Mouse (Mus musculus): ENCODE results near the gene Tmem167. TPM values are rescaled to one million over a fixed set of nuclear protein-coding genes. Genes with fewer than 3 reads are reported as not detected.

Gene Tmem167
- polyA plus RNA-seq, 1 experiment from 2014 or later, result 56.3 TPM

DNA sequence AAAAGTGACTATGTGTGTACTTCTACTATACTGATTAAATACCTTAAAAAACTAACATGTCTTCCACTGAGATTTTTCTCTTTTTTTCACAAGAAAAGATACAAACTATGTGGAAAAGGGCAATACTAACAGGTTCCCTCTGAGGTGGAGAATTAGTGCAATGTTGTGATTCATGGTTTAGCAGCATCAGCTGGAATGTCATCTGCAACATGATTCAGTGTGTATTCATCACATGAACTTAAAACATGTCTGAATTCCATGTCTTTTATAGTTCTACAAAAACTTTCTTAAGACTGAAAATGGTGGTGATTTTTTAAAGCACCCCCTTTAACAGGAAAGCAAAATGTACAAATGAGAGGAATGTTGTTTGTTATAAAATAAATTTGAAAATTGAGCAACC lies 63.0 kb downstream of the Tmem167 start:
- no peak for DNase-seq (ENCODE audit: low spot score)
- Histone ChIP-seq H3K36me3 (no peaks in the 10 kb centered on the region), H3K27ac (no peak overlapping the region)

DNA sequence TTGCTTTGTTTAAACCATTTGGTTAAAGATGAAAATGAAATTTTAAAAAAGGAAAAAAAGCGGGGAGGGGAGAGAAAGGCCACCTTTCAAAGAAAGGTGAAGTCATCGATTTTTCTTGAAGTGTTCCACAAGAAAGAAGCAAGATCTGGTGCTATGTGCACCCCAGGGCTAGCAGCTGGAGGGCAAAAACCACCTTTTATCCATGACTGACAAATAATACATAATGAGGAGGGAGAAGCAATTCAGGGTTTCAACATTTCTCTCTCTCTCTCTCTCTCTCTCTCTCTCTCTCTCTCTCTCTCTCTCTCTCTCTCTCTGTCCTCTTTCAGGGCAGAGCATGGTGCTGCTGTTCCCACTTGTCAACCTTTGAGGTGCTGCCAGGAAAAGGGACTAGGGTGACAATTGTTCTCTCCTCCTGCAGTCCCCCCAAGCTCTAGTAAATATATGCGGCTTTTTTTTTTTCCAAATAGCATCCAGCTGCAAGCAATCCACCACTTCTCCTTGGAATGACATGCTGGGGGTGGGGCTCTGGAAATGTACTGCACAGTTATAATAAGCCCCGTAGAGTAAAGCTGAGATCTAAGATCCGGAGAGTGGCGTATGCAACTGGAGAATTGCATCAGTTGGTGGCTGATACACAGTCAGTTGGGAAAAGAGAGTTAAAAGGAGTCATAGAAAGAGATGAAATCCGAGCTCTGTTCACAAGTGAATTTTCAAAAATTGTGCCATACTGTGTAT lies 63.8 kb downstream of the Tmem167 start:
- WGBS, result 67% methylated on average over 7 of the region's 7 CpGs
- DNase-seq (ENCODE audit: low spot score), result no peak
- no peak overlapping the region for H3K27ac ChIP-seq

More for the DNA sequence above, 63.0 kb downstream of the Tmem167 start:
- no peaks in the 10 kb centered on the region for H3K27me3 ChIP-seq (ENCODE audit: insufficient read depth, poor library complexity, severe bottlenecking)
- H3K9me3 ChIP-seq, result no peaks in the 10 kb centered on the region
- H3K4me3 ChIP-seq, result no peak overlapping the region
- H3K4me1 ChIP-seq, result no peaks in the 10 kb centered on the region

DNA sequence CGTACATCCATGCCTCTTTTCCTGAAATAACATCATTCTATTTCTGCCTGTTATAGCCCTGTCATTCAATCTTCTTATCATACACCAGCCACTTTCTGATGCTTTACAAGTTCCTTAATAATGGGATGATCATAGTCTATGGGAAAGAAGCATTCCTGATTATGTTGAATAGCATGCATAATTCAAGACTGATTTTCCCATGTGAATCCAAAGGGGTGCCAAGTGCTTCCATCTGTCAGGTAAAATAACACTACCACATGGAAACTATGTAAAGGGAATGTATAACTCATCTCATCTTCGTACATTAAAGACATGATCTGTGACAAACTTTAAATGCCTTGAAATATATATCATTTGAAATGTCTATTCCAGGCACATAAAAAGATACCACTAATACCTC lies 75.2 kb downstream of the Tmem167 start:
- H3K27ac ChIP-seq, result no peak overlapping the region
- 92% methylated on average over 2 of the region's 2 CpGs for WGBS
- no peak overlapping the region for H3K4me3 ChIP-seq
- no peak for DNase-seq (ENCODE audit: low spot score)
- no peaks in the 10 kb centered on the region for H3K27me3 ChIP-seq (ENCODE audit: insufficient read depth, poor library complexity, severe bottlenecking)
- no peaks in the 10 kb centered on the region for H3K36me3 ChIP-seq
- no peaks in the 10 kb centered on the region for H3K4me1 ChIP-seq
- no peaks in the 10 kb centered on the region for H3K9me3 ChIP-seq

More for the DNA sequence above, 63.8 kb downstream of the Tmem167 start:
- no peaks in the 10 kb centered on the region for H3K27me3 ChIP-seq (ENCODE audit: insufficient read depth, poor library complexity, severe bottlenecking)
- no peaks in the 10 kb centered on the region for H3K4me1 ChIP-seq
- H3K36me3 ChIP-seq, result no peaks in the 10 kb centered on the region
- no peak overlapping the region for H3K4me3 ChIP-seq
- no peaks in the 10 kb centered on the region for H3K9me3 ChIP-seq

DNA sequence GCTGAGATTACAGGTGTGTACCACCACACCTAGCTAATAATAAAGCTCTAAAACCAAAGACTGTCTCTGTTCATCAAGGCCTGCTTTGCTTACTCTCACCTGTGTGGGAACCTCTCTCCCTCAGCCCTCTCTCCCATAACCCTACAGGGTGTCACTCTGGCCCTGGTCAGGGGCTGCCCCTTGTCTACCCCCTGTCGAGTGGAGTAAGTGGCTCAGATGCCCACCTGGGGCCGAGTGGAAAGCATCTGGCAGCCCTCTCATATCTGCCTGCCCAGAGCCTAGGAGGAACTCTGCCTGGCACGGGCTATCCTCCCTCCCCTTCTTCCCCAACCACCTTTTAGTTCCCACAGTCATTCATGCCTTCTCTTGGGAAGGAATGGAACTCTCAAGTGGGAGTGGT lies 78.1 kb downstream of the Tmem167 start:
- DNase-seq (ENCODE audit: low spot score), result no peak
- no peak overlapping the region for H3K4me3 ChIP-seq
- no peaks in the 10 kb centered on the region for H3K4me1 ChIP-seq
- WGBS, result 43% methylated on average over 3 of the region's 3 CpGs
- no peaks in the 10 kb centered on the region for H3K36me3 ChIP-seq
- H3K27ac ChIP-seq, result no peak overlapping the region
- no peaks in the 10 kb centered on the region for H3K9me3 ChIP-seq
- H3K27me3 ChIP-seq (ENCODE audit: insufficient read depth, poor library complexity, severe bottlenecking), result no peaks in the 10 kb centered on the region

DNA sequence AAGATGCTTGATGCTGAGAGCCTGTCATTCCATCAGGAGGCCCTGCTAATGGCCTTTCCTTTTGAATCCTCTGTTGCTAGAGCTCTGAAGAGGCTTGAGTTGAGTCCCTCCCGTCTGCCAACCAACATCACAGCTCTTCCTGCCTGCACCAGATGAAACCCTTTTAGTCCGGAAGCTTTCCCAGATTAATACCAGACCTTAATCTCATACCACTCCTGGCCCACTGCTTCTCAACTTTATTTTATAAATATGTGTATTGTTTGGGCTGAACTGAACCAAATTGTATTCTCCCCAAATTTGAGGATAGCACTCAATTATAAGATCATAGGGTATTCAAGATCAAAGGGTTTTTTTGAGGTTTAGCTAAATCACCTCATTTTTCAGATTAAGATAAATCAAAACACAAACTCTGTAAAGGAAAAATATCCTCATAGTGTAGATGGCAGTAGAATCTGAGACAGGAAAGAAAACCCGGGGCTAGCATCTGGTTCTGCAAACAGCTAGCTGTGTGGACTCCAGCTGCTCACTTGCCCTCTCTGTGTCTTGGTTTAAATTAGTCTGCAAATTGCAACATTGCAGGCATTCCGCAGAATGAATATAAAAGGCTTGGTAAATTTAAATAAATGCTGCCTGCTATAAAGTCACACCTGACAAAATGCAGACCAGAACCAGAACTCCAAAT lies 81.3 kb downstream of the Tmem167 start:
- no peak for DNase-seq (ENCODE audit: low spot score)
- 36% methylated on average over 4 of the region's 4 CpGs for WGBS
- H3K36me3 ChIP-seq, result no peaks in the 10 kb centered on the region
- no peak overlapping the region for H3K27ac ChIP-seq
- H3K4me3 ChIP-seq, result no peak overlapping the region
- H3K4me1 ChIP-seq, result no peaks in the 10 kb centered on the region
- H3K9me3 ChIP-seq, result no peaks in the 10 kb centered on the region
- H3K27me3 ChIP-seq (ENCODE audit: insufficient read depth, poor library complexity, severe bottlenecking), result no peaks in the 10 kb centered on the region

DNA sequence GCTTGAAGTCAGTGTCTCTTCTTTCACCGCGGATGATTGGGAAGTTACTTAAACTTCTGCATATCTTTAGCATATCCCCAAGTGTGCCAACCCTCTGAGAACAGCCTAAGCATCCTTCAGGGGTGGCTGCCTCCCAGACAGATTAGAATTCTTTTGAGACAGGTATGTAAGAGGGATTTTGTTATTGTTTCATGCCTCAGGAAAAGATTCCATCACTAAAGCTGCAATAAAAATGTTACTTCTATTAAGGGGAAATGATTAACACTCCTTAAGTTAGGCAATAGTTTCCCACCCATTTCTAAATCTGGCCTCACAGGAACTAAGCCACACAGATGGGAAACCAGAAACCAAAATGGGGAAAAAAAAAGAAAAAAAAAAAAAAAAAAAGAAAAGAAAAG lies 81.9 kb downstream of the Tmem167 start:
- H3K27me3 ChIP-seq (ENCODE audit: insufficient read depth, poor library complexity, severe bottlenecking), result no peaks in the 10 kb centered on the region
- DNase-seq (ENCODE audit: low spot score), result no peak
- H3K4me3 ChIP-seq, result no peak overlapping the region
- H3K36me3 ChIP-seq, result no peaks in the 10 kb centered on the region
- 18% methylated on average over 2 of the region's 2 CpGs for WGBS
- no peaks in the 10 kb centered on the region for H3K9me3 ChIP-seq
- no peak overlapping the region for H3K27ac ChIP-seq
- H3K4me1 ChIP-seq, result no peaks in the 10 kb centered on the region

DNA sequence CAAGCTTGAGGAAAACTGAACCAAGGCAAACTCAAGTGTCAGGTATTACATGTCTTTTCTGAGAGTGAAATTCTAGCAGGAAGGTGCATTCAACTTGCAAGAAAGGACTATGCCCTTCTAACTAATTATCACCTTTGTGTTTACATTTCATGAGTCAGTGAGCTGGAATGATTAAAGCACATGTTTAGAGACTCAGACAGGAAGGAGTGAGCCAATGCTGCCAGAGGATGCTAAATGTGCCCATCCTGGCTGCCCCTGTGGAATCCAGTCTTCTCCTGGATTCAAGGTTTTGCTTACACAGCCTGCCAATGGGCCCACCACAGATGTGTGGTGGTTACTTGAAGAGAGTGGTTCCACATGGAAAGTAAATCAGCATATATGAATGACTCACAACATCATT lies 82.5 kb downstream of the Tmem167 start:
- Histone ChIP-seq H3K27me3 (ENCODE audit: insufficient read depth, poor library complexity, severe bottlenecking) (no peaks in the 10 kb centered on the region), H3K36me3 (no peaks in the 10 kb centered on the region), H3K27ac (no peak overlapping the region), H3K4me3 (no peak overlapping the region), H3K4me1 (no peaks in the 10 kb centered on the region), H3K9me3 (no peaks in the 10 kb centered on the region)
- DNase-seq (ENCODE audit: low spot score), result no peak

DNA sequence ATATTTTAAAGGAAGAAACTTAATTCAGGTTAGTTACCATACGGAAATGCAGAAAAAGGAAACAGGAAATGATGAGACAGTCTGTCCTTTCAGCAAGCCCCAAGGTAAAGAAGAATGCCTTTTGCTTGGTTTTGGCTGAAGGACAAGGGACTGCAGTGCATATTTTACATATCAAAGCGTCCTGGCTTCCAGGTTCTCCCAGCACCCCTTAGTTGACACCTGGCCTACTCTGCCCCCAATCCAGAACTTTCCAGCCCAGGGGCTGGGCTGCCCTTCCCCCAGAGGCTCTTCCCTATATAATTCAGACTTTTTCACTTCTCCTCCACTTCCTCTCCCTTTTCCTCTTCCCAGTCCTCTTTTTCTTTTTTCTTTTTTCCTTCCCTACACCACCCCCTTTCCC lies 86.7 kb downstream of the Tmem167 start:
- DNase-seq (ENCODE audit: low spot score), result no peak
- Histone ChIP-seq H3K27me3 (ENCODE audit: insufficient read depth, poor library complexity, severe bottlenecking) (no peaks in the 10 kb centered on the region), H3K36me3 (no peaks in the 10 kb centered on the region), H3K9me3 (no peaks in the 10 kb centered on the region), H3K4me3 (no peak overlapping the region), H3K27ac (no peak overlapping the region), H3K4me1 (no peaks in the 10 kb centered on the region)
- 49% methylated on average over 2 of the region's 2 CpGs for WGBS

DNA sequence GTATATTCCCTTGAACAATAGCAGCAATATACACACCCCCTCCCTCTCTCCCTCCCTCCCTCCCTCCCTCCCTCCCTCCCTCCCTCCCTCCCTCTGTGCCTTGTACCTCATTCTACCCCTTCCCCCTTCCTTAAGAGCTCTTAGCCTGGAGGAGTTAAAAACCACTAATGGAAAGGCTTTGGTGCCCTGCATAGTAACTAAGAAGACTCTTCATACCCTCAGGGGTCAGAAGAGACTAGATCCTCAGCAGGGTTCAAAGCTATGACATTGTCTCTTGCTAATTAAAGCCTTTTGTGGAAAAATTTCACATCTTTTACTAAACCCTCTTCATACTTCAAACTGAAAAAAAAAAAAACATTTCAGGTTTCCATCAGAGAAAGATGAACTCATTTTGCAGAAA lies 93.3 kb downstream of the Tmem167 start:
- no peaks in the 10 kb centered on the region for H3K4me1 ChIP-seq
- H3K9me3 ChIP-seq, result no peaks in the 10 kb centered on the region
- no peak for DNase-seq (ENCODE audit: low spot score)
- H3K27me3 ChIP-seq (ENCODE audit: insufficient read depth, poor library complexity, severe bottlenecking), result no peaks in the 10 kb centered on the region
- no peak overlapping the region for H3K27ac ChIP-seq
- no peak overlapping the region for H3K4me3 ChIP-seq
- no peaks in the 10 kb centered on the region for H3K36me3 ChIP-seq

DNA sequence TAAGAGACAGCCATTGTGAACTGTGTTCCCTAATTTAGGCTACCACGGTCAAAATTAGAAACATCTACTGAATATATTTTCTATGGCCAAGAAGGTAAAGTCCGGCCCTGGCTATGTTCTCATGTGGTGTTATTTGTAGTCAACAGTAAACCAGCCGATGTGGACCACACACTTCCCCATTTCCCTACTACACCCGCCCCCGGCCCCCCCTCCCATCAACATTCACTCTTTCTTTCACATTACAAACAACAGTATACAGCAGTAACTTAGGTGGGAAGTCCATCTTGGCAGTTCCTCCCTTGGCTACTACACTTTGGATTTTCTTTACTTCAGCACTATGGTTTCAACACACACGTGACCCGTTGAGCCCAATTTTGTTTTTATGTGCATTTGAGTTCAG lies 94.6 kb downstream of the Tmem167 start:
- no peak for DNase-seq (ENCODE audit: low spot score)
- no peak overlapping the region for H3K27ac ChIP-seq
- H3K9me3 ChIP-seq, result no peaks in the 10 kb centered on the region
- H3K36me3 ChIP-seq, result no peaks in the 10 kb centered on the region
- no peak overlapping the region for H3K4me3 ChIP-seq
- WGBS, result 83% methylated on average over 7 of the region's 7 CpGs
- no peaks in the 10 kb centered on the region for H3K27me3 ChIP-seq (ENCODE audit: insufficient read depth, poor library complexity, severe bottlenecking)
- H3K4me1 ChIP-seq, result no peaks in the 10 kb centered on the region

DNA sequence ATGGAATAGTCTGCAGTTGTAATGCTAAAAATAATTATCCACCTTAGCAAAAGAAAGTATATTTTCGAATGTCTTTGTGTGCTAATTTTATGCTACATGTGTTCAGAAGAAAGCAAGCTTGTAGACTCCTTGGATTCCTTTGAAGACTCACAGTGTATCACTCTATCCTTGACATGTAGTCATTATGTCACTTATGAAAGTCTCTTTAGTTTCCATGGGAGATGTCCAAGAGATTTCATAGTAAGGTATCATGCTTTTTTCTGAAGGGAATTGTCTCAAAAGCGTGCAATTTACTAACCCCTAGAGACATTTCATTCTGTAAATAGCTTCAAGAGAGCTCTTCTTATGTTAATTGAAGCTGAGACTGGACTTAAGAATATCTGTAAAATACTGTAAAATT lies 97.8 kb downstream of the Tmem167 start:
- Histone ChIP-seq H3K36me3 (no peaks in the 10 kb centered on the region), H3K4me1 (no peaks in the 10 kb centered on the region), H3K27me3 (ENCODE audit: insufficient read depth, poor library complexity, severe bottlenecking) (no peaks in the 10 kb centered on the region), H3K9me3 (no peaks in the 10 kb centered on the region), H3K27ac (no peak overlapping the region), H3K4me3 (no peak overlapping the region)
- DNase-seq (ENCODE audit: low spot score), result no peak
- WGBS, result 81% methylated on average over 2 of the region's 2 CpGs

DNA sequence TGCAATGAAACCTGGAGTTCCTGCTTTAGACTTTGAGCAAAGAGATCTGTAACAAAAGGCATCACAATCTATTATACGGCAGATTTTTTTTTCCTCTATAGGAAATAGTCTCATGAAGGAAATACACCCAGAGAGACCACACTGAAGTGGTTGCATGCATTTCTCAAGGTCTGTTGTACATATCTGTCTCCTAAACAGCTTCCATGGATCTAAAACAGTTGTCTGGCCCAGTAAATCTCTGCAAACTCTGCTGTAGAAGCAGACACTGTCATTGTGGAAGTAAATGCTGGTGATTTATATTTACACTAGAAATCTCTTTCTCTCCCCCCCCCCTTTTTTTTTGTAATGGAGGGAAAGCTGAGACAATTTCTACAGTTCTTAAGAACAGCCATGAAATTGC lies 99.1 kb downstream of the Tmem167 start:
- 63% methylated on average over 1 of the region's 1 CpGs for WGBS

DNA sequence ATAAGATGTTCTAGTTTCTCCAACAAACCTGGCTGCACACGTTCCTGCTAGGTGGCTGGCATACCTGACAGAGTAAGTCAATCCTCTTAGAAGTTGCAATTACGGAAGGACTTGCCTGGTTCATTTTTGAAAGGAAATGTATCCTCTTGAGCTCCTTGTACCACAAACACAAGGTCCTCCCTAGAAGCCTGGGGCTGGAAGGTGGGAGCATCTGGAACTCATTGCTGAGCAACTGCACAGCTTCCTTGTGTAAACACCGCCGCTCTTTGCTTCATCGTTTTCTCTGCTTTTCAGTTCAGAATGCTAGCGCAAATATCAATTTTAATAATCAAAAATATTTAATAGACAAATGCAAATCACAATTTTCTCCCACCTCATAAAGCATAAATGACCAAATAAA lies 102.9 kb downstream of the Tmem167 start:
- WGBS, result 65% methylated on average over 6 of the region's 6 CpGs
- DNase-seq (ENCODE audit: low spot score), result no peak
- Histone ChIP-seq H3K9me3 (no peaks in the 10 kb centered on the region), H3K36me3 (no peaks in the 10 kb centered on the region), H3K4me3 (no peak overlapping the region), H3K4me1 (no peaks in the 10 kb centered on the region), H3K27me3 (ENCODE audit: insufficient read depth, poor library complexity, severe bottlenecking) (no peaks in the 10 kb centered on the region), H3K27ac (no peak overlapping the region)

More for the DNA sequence above, 99.1 kb downstream of the Tmem167 start:
- Histone ChIP-seq H3K36me3 (no peaks in the 10 kb centered on the region), H3K4me1 (no peaks in the 10 kb centered on the region), H3K4me3 (no peak overlapping the region), H3K9me3 (no peaks in the 10 kb centered on the region), H3K27ac (0 out of 2 replicates have a peak overlapping the region, but pooled peaks have one; percentile 10), H3K27me3 (ENCODE audit: insufficient read depth, poor library complexity, severe bottlenecking) (no peaks in the 10 kb centered on the region)
- DNase-seq (ENCODE audit: low spot score), result no peak
